Mouse (Mus musculus) midbrain, embryonic 16.5 days (tissue): ENCODE data around the gene Ftcd. TPM values are rescaled to one million over a fixed set of nuclear protein-coding genes. Genes with fewer than 3 reads are reported as not detected.

Source experiments
- polyA plus RNA-seq: library from polyadenylated mRNA; unstranded; fragments of >200 nt; fragmentation: Nextera tagmentation; extraction: Ambion mirVana; gene quantifications from 2 replicates; pipeline ENCODE4 v1.2.1, GENCODE M21; 2015

Ftcd gene
- polyA plus RNA-seq, 1 experiment from 2014 or later: 0.09 TPM

Other genes with a start within 250 kb of the Ftcd start
- gene Dip2a, start 230.4 kb upstream of the Ftcd start, polyA plus RNA-seq: 19.2 and 19.8 TPM in 2 replicates
- gene AC141477.1, start 135.2 kb upstream of the Ftcd start, polyA plus RNA-seq: not detected in 2 replicates
- 6.5 and 7.0 TPM in 2 replicates for gene Pcnt, start 132.9 kb upstream of the Ftcd start, polyA plus RNA-seq
- not detected in 2 replicates for gene 2610028H24Rik, start 126.6 kb upstream of the Ftcd start, polyA plus RNA-seq
- 61.4 and 69.9 TPM in 2 replicates for gene Mcm3ap, start 106.7 kb upstream of the Ftcd start, polyA plus RNA-seq
- 6.4 and 6.7 TPM in 2 replicates for gene Ybey, start 106.5 kb upstream of the Ftcd start, polyA plus RNA-seq
- gene Lss, start 44.1 kb upstream of the Ftcd start, polyA plus RNA-seq: 44.6 and 45.7 TPM in 2 replicates
- 0.16 TPM in 1 of 2 replicates, not detected in the other for gene Spatc1l, start 13.4 kb upstream of the Ftcd start, polyA plus RNA-seq
- 11.5 and 13.9 TPM in 2 replicates for gene Col6a2, start 48.0 kb downstream of the Ftcd start, polyA plus RNA-seq
- gene Col6a1, start 150.5 kb downstream of the Ftcd start, polyA plus RNA-seq: 14.0 and 17.0 TPM in 2 replicates